Mouse (Mus musculus) intestine, embryonic 16.5 days (tissue): Measurements from ENCODE around the gene Apc2. TPM values are rescaled to one million over a fixed set of nuclear protein-coding genes. Genes with fewer than 3 reads are reported as not detected.

Source experiments
- ATAC-seq: fragments of 200-750 bp; cut with Nextera tagmentation; 2 replicates; pipeline ENCODE4 v1.8.0; 2017; ENCODE audit warnings: moderate TSS enrichment, moderate library complexity
- H3K27ac ChIP-seq: fragments of 300-500 bp; sonication (generic); 2 replicates; pipeline ENCODE4 v1.5.1; 2014; ENCODE audit warnings: mild to moderate bottlenecking, low read length
- H3K27me3 ChIP-seq: fragments of 300-500 bp; sonication (generic); replicated peaks from 2 replicates; pipeline ENCODE4 v1.6.1; 2014; ENCODE audit warnings: low read length, control low read depth, mixed read lengths; ENCODE audit not compliant: control insufficient read depth, insufficient read depth
- H3K36me3 ChIP-seq: fragments of 300-500 bp; sonication (generic); 2 replicates; pipeline ENCODE4 v1.6.1; 2014; ENCODE audit warnings: low read length, control low read depth; ENCODE audit not compliant: control insufficient read depth, insufficient read depth
- H3K4me1 ChIP-seq: fragments of 300-500 bp; sonication (generic); 2 replicates; pipeline ENCODE4 v1.6.1; 2014; ENCODE audit warnings: low read length, control low read depth, mixed read lengths; ENCODE audit not compliant: control insufficient read depth, insufficient read depth
- H3K4me2 ChIP-seq: fragments of 300-500 bp; sonication (generic); 2 replicates; pipeline ENCODE4 v1.6.1; 2014; ENCODE audit warnings: low read depth, low read length, control low read depth
- H3K4me3 ChIP-seq: fragments of 300-500 bp; sonication (generic); 2 replicates; pipeline ENCODE4 v1.5.1; 2014; ENCODE audit warnings: mild to moderate bottlenecking, low read length
- H3K9ac ChIP-seq: fragments of 300-500 bp; sonication (generic); 2 replicates; pipeline ENCODE4 v1.6.1; 2014; ENCODE audit warnings: low read depth, low read length
- H3K9me3 ChIP-seq: fragments of 300-500 bp; sonication (generic); 2 replicates; pipeline ENCODE4 v1.6.1; 2016; ENCODE audit warnings: low read length, control low read depth; ENCODE audit not compliant: control insufficient read depth
- WGBS: fragments of 180-500 bp; shearing (Covaris S2); extraction: QIAGEN DNeasy Blood & Tissue Kit; methylation state at CpG from one replicate; pipeline ENCODE4 v1.1.7; 2014; 5-methylcytosine and 5-hydroxymethylcytosine counted together
- polyA plus RNA-seq: library from polyadenylated mRNA; unstranded; fragments of >200 nt; fragmentation: Nextera tagmentation; extraction: Ambion mirVana; gene quantifications from 2 replicates; pipeline ENCODE4 v1.2.1, GENCODE M21; 2015

Apc2 gene
- polyA plus RNA-seq, 1 experiment from 2014 or later, result 3.1 TPM

DNA sequence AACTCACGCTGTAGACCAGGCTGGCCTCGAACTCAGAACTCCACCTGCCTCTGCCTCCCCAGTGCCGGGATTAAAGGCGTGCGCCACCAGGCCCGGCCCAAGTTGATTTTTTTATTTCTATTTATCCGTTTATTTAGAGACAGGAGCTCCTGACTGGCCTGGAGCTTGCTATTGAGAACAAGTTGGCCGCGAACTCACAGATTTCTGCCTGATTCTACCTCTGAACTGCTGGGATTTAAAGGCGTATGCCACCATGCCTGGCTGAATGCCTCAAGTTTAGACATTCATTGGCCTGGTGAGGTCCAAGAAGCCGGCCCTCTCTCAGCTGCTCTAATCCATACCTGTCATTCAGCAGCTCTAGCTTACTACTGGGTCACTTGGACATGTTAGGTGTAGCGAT is 33.6 kb upstream of the Apc2 start:
- Histone ChIP-seq H3K27ac (peak overlapping the region; percentile 98), H3K27me3 (no peaks in the 10 kb centered on the region), H3K9me3 (no peaks in the 10 kb centered on the region), H3K4me2 (peak overlapping the region; percentile 93), H3K4me3 (peak overlapping the region; percentile 61), H3K4me1 (peaks cover 33% of the 10 kb centered on the region), H3K36me3 (peaks cover 12% of the 10 kb centered on the region), H3K9ac (peak overlapping the region; percentile 42; the same call in 1 of the 2 replicates)
- no peak for ATAC-seq
- WGBS, result 71% methylated on average over 12 of the region's 12 CpGs

DNA sequence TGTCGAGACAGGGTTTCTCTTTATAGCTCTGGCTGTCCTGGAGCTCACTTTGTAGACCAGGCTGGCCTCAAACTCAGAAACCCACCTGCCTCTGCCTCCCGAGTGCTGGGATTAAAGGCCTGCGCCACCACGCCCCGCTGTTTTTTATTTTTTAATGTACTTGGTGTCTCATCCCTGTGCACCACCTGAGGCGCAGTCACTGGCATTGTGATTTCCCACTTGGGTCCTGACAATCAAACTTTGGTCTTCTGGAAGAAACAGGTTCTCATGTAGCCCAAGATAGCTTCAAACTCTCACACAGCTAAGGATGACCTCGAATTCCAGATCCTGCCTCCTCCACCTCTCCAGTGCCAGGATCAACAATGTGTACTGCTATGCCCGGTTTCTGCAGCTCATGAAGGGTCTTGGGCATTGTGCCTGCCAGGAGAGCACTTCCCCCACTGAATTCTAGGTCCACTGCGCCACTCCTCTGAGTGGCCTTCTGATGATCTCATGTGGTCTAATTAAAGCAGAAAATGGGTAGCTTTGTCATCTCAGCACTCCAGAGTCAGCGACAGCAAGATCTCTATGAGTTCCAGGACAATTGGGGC is 32.9 kb upstream of the Apc2 start:
- no peak overlapping the region for H3K4me3 ChIP-seq
- peaks cover 7% of the 10 kb centered on the region for H3K36me3 ChIP-seq
- H3K27me3 ChIP-seq, result no peaks in the 10 kb centered on the region
- no peak overlapping the region for H3K4me2 ChIP-seq
- H3K9ac ChIP-seq, result no peak overlapping the region
- 93% methylated on average over 10 of the region's 10 CpGs for WGBS
- H3K9me3 ChIP-seq, result no peaks in the 10 kb centered on the region
- H3K4me1 ChIP-seq, result peaks cover 40% of the 10 kb centered on the region
- H3K27ac ChIP-seq, result no peak overlapping the region
- no peak for ATAC-seq

DNA sequence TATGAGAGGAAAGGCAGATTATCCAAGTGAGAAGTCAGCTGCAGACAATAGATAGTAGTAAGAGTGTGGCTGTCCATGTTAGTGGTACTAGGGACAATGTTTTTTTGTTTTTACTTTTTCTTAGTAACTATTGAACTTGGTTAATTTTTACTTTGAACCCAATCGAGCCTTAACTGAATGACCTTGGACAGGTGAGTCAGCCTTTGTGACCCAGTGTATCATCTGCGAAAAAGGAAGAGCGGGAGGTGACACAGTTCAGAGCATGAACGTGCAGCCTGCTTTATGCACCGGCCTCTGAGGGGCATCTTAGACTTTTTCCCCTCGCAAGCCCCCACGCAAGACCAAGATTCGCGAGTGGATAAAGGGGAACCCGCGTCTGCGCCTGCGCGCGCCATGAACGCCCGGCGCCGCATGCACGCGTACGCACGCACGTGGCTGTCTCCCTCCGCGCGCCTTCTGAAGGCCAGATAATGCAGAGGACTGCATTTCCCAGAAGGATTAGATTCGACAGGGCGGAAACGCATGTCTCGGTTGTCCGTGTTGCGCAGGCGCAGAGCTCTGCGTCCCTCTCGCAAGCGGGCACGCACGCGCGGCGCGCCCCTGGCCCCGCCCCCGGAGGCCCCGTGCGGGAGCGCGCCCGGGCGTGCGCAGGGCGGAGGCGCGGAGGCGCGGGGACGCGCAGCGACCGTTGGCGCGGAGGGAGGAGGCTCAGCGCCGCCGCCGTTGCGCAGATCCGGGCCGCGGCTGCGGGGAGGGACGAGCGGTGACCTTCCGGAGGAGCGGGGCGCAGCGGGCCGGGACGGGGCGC is 31.2 kb upstream of the Apc2 start:
- Histone ChIP-seq H3K4me2 (peak overlapping the region; percentile 82), H3K36me3 (no peaks in the 10 kb centered on the region; the same call in 1 of the 2 replicates), H3K9ac (peak overlapping the region; percentile 97), H3K4me3 (peak overlapping the region; percentile 80), H3K9me3 (no peaks in the 10 kb centered on the region), H3K4me1 (peaks cover 41% of the 10 kb centered on the region), H3K27ac (peak overlapping the region; percentile 85), H3K27me3 (no peaks in the 10 kb centered on the region)
- ATAC-seq, result peak; percentile 58
- WGBS, result under 1% methylated on average over 81 of the region's 81 CpGs

DNA sequence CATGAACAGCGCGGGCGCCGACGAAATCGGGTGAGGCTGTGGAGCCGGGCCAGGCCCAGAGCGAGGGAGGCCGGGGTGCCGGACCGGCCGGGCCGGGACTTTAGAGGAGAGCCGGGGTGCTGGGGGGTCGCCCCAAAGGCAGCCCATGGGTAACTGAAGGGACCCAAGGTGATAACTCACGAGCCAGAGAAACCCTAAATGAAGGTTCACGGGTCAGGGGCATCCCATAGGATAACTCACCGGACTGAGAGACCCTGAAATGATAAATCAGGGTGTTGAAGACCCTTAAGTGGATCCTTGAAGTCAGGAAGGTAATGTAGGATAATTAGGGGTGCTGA is 30.7 kb upstream of the Apc2 start:
- peaks cover 40% of the 10 kb centered on the region for H3K4me1 ChIP-seq
- WGBS, result under 1% methylated on average over 18 of the region's 18 CpGs
- H3K27me3 ChIP-seq, result no peaks in the 10 kb centered on the region

DNA sequence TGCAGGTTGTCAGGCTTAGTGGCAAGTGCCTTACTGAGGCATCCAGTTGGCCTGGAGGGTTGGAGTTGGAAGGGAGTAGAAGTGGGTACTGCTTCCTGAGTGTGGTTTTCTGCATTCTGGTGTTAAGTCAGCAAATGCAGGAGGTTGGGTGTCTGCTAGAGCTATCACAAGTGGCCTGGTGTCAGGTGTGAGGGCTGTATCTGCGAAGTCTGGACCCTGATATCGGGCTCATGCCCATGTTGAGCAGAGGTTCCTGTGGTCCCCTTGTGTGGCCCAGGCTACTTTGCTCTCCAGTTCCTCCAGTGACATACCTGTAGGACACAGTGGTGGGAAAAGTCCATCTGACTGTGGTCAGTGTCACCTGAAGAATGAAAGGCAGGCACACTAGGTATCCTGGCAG is 25.7 kb upstream of the Apc2 start:
- 90% methylated on average over 2 of the region's 2 CpGs for WGBS
- Histone ChIP-seq H3K27ac (peak overlapping the region; percentile 83), H3K9me3 (no peaks in the 10 kb centered on the region), H3K27me3 (no peaks in the 10 kb centered on the region), H3K9ac (peak overlapping the region; percentile 65), H3K36me3 (peaks cover 5% of the 10 kb centered on the region; the same call in 1 of the 2 replicates), H3K4me3 (no peak overlapping the region), H3K4me1 (peaks cover 55% of the 10 kb centered on the region), H3K4me2 (peak overlapping the region; percentile 34)
- no peak for ATAC-seq

More for the DNA sequence above, 30.7 kb upstream of the Apc2 start:
- H3K27ac ChIP-seq, result peak overlapping the region; percentile 73
- peak overlapping the region; percentile 97 for H3K9ac ChIP-seq
- peak overlapping the region; percentile 82 for H3K4me2 ChIP-seq
- peak overlapping the region; percentile 80 for H3K4me3 ChIP-seq
- no peaks in the 10 kb centered on the region; the same call in 1 of the 2 replicates for H3K36me3 ChIP-seq
- no peaks in the 10 kb centered on the region for H3K9me3 ChIP-seq
- ATAC-seq, result no peak

DNA sequence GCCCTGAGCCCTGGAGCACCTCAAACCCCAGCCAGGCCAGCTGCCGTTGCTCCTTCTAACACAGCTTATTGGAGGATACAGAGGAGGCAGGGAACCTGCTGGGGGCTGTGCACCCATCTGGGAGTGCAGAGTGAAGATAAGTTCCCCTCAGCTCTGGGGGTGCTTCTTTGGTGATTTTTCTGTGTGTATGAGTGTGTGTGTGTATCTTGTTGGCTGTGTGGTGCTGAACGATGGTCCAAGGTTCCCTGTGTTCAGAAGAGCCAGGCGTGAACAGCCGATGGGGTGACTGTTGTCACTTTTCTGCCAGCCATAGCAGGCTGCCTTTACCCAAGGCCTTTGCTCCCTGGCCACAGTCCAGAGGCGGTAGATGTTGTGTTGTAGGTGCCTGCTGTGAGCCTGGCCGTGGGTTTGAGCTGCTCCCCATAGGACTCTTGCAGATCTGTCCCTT is 25.0 kb upstream of the Apc2 start:
- 65% methylated on average over 6 of the region's 6 CpGs for WGBS
- H3K27me3 ChIP-seq, result no peaks in the 10 kb centered on the region
- H3K9ac ChIP-seq, result peak overlapping the region; percentile 65
- peaks cover 5% of the 10 kb centered on the region; the same call in 1 of the 2 replicates for H3K36me3 ChIP-seq
- 0 out of 2 replicates have a peak overlapping the region, but pooled peaks have one; percentile 8 for H3K4me3 ChIP-seq
- peak; percentile 38 for ATAC-seq
- H3K9me3 ChIP-seq, result no peaks in the 10 kb centered on the region
- peak overlapping the region; percentile 83 for H3K27ac ChIP-seq
- peak overlapping the region; percentile 34 for H3K4me2 ChIP-seq
- H3K4me1 ChIP-seq, result peaks cover 54% of the 10 kb centered on the region

DNA sequence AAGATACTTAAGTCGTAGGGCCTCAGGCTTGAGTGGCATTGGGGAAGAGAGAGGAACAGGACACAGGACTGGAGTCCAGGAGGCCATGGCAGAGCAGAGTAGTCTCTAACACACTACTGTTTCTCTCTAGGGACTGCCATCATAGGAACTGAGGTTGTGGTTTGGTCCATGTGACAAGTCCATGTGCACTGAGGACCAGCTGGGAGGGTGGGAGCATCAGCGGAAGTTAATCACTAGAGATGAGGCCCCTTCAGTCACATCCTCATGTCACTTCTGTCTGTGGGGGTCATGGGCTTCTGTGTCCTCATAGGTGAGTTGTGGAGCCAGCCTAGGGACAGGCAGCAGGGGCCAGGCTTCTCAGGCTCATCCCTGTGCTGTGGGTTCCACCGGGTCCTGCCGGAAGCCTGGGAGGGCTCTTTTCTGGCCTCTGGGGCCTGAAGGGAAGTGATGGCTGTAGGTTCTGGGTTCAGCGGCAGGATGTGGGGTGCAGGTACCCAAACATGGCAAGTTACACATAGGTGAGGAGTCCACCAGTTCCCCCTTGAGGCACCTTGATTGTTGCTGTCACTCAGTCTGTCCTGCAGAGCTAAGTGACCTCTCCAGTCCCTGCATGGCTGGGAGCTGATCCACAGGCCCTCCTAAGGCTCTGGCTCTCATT is 24.5 kb upstream of the Apc2 start:
- ATAC-seq, result peak; percentile 21
- Histone ChIP-seq H3K9me3 (no peaks in the 10 kb centered on the region), H3K27me3 (no peaks in the 10 kb centered on the region), H3K4me3 (no peak overlapping the region), H3K4me1 (peaks cover 52% of the 10 kb centered on the region), H3K4me2 (peak overlapping the region; percentile 34), H3K36me3 (peaks cover 9% of the 10 kb centered on the region), H3K27ac (peak overlapping the region; percentile 83), H3K9ac (peak overlapping the region; percentile 65; the same call in 1 of the 2 replicates)
- 83% methylated on average over 5 of the region's 5 CpGs for WGBS

DNA sequence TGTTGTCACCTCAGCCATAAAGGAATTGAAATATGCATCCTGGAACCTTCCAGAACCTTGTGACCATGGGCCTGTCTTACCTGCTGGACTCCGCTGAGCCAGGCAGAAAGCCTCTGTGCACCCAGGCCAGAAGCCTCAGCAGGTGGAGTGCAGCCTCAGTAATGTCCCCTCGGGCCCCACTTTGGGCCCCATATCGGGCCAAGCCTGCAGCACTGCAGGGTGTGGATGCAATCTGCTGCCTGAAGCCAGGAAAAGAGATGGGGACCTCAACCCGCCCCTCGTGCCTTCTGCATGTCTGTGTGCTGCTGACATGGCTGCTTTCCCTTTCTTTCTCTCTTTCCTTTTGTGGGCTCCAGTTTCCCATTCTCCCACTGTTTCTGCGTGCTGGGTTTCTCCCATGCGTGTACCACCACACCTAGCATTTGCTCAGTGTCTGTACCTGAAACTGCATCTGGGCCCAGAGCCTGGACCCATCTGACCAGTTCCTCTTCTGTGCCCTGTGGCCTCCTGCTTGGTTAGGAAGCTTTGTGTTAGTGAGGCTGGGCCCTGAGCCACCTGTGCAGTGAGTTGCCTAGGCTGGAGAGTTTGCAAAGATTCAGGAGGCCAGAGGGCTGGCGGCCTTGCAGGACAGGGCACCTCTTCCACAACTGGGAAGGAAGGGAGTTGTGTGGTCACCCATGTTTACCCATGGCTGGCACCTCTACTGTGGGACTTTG is 23.7 kb upstream of the Apc2 start:
- peak; percentile 61 for ATAC-seq
- 0 out of 2 replicates have a peak overlapping the region, but pooled peaks have one; percentile 23 for H3K4me2 ChIP-seq
- H3K36me3 ChIP-seq, result peaks cover 9% of the 10 kb centered on the region
- 78% methylated on average over 8 of the region's 8 CpGs for WGBS
- H3K27ac ChIP-seq, result peak overlapping the region; percentile 83
- no peaks in the 10 kb centered on the region for H3K9me3 ChIP-seq
- peaks cover 45% of the 10 kb centered on the region for H3K4me1 ChIP-seq
- H3K4me3 ChIP-seq, result no peak overlapping the region
- peak overlapping the region; percentile 65 for H3K9ac ChIP-seq
- no peaks in the 10 kb centered on the region for H3K27me3 ChIP-seq
